ENCODE assay signal across 13 mouse cellular contexts in the genomic region with DNA sequence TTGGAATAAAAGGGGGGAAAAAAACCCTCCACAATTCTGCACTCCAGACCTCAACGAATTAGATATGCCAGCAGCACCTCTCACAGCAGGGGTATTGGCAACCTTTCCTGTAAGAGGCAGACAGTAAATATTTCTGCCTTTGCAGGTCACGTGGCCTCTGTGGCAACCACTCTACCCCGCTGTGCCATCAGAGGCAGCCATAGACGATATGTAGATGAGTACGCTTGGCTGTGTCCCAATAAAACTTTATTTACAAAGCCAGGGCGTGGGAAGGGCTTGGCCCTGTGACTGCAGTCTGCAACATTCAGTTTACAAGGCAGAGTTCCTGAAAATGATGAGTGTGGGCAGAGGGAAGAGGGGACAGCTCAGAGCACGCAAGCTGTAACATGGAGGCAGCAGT.
DNase-seq lines count a peak whose midpoint lies in the region; ATAC-seq lines count a peak whose summit lies in the region.
"Had no signal": no experiment of that assay in that cellular context is flagged by ENCODE, and none has a peak within 500 bp of the region (broad histone marks: within the 10 kb centered on the region; RNA-seq: fewer than 3 reads in every experiment).

No protein-coding gene starts in this region.

- no peak overlapping the region for H3K27ac ChIP-seq in liver, embryonic 16.5 days (ENCODE audit: low read length)
- H3K27ac ChIP-seq in liver, embryonic 12.5 days = no peak overlapping the region
- H3K27ac ChIP-seq: embryonic facial prominence, embryonic 12.5 days; forebrain, embryonic 13.5 days; limb, embryonic 12.5 days had no signal

- H3K4me2 ChIP-seq in liver, embryonic 16.5 days (ENCODE audit: low read depth, low read length) = no peak overlapping the region
- H3K4me2 ChIP-seq in liver, embryonic 12.5 days = no peak overlapping the region
- H3K4me2 ChIP-seq: embryonic facial prominence, embryonic 12.5 days; forebrain, embryonic 13.5 days; limb, embryonic 12.5 days had no signal

- H3K9me3 ChIP-seq in liver, embryonic 16.5 days (replicated peaks; ENCODE audit: control insufficient read depth, low read length) = no peaks in the 10 kb centered on the region
- no peaks in the 10 kb centered on the region for H3K9me3 ChIP-seq in liver, embryonic 12.5 days (replicated peaks)
- H3K9me3 ChIP-seq: embryonic facial prominence, embryonic 12.5 days; forebrain, embryonic 13.5 days; limb, embryonic 12.5 days had no signal

- ATAC-seq in liver, embryonic 16.5 days (ENCODE audit: low read depth) = peak; percentile 64
- ATAC-seq in liver, embryonic 12.5 days = no peak
- ATAC-seq: forebrain, embryonic 13.5 days; inflammation-experienced regulatory T-cells, adult 6 months had no signal

- H3K4me3 ChIP-seq in liver, embryonic 16.5 days (ENCODE audit: low read depth, low read length) = no peak overlapping the region
- H3K4me3 ChIP-seq in liver, embryonic 12.5 days = no peak overlapping the region
- H3K4me3 ChIP-seq: embryonic facial prominence, embryonic 12.5 days; forebrain, embryonic 13.5 days; limb, embryonic 12.5 days had no signal

- no peaks in the 10 kb centered on the region for H3K36me3 ChIP-seq in liver, embryonic 16.5 days (ENCODE audit: control insufficient read depth, insufficient read depth)
- no peaks in the 10 kb centered on the region for H3K36me3 ChIP-seq in liver, embryonic 12.5 days
- H3K36me3 ChIP-seq: embryonic facial prominence, embryonic 12.5 days; limb, embryonic 12.5 days had no signal

- H3K4me1 ChIP-seq in liver, embryonic 16.5 days (ENCODE audit: control insufficient read depth, low read depth, low read length) = no peaks in the 10 kb centered on the region
- no peaks in the 10 kb centered on the region for H3K4me1 ChIP-seq in liver, embryonic 12.5 days
- H3K4me1 ChIP-seq: embryonic facial prominence, embryonic 12.5 days; limb, embryonic 12.5 days had no signal

- whole genome bisulfite sequencing in liver, embryonic 16.5 days (ENCODE audit: insufficient replicate concordance) = 52% methylated on average over 7 of the region's 7 CpGs
- WGBS in liver, embryonic 12.5 days (ENCODE audit: insufficient replicate concordance) = 64% methylated on average over 7 of the region's 7 CpGs

- no peak overlapping the region for H3K9ac ChIP-seq in liver, embryonic 16.5 days (ENCODE audit: low read depth, low read length)
- H3K9ac ChIP-seq in liver, embryonic 12.5 days = no peak overlapping the region
- H3K9ac ChIP-seq: embryonic facial prominence, embryonic 12.5 days; forebrain, embryonic 13.5 days; limb, embryonic 12.5 days had no signal

- intact Hi-C loops in gastrocnemius, postnatal 36 days (cut with DNase I) = no loop called here

- peak; percentile 31 for DNase-seq in adipocyte (ENCODE audit: low spot score)
- peak; percentile 37 for DNase-seq in layer of hippocampus, adult 9-10 months (ENCODE audit: low spot score)
- peak; percentile 10 to 41 for DNase-seq in lung, postnatal 4 days
- DNase-seq in left cerebral cortex, adult 9 months (ENCODE audit: low spot score in 2 of 2) = no peak
- no peak for DNase-seq in gastrocnemius, postnatal 36 days
- DNase-seq: kidney, postnatal 36 days; thymus, postnatal 25 days had no signal

- H3K27me3 ChIP-seq in liver, embryonic 16.5 days (ENCODE audit: control insufficient read depth, insufficient read depth, low read depth, low read length) = no peaks in the 10 kb centered on the region
- no peaks in the 10 kb centered on the region for H3K27me3 ChIP-seq in liver, embryonic 12.5 days (replicated peaks)
- H3K27me3 ChIP-seq: embryonic facial prominence, embryonic 12.5 days; forebrain, embryonic 13.5 days had no signal

Comparison
In these comparisons a context has a peak if more than half of its experiments do, and no peak if none do; other contexts are left out.
1. DNase-seq: peak in adipocyte (single experiment), layer of hippocampus, adult 9-10 months (single experiment) and lung, postnatal 4 days (2 of 2); none in left cerebral cortex, adult 9 months (0 of 2) and gastrocnemius, postnatal 36 days (0 of 2).